Mouse (Mus musculus) stomach, postnatal 0 days (tissue): ENCODE data around the gene Chrna9.

Experiments used
- CTCF ChIP-seq: IDR thresholded peaks from 2 replicates; pipeline ENCODE4 v1.5.1; 2016; ENCODE audit warnings: antibody characterized with exemption, low read depth, mild to moderate bottlenecking, moderate library complexity
- EP300 ChIP-seq: optimal IDR thresholded peaks from 2 replicates; pipeline ENCODE3; 2016; ENCODE audit warnings: antibody characterized with exemption

DNA sequence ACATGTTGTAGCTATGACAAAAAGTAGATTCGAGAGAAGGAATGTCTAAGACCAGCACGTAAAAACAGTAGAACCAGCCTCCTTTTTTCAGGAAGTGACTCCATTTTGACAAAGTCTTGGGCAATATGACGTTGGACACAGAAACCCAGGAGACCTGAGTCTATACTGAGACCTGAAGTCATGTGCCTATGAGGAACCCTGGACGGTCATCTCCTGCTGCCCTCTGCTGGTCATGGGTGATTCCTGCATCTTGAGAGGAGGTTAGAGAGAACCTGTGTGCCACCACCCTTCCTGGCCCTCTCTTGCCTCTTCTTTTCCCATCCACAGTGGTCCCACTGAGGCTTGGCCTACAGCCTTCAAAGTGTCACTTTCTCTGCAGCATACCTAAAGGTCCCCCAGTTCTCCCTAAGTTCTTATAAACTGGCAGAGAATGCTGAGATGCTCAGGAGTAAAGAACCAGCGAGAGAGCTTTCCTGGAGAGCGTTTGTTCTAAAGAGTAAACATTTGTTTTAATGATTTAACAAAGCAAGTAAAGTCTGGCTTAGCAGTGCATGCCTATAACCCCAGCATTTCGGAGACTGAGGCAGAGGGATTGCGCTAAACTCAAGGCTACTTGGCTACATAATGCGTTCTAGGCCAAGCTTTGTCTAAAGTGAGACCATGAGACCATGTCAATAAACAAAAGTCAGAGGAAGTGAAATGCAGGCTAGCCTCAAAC lies 3.4 kb downstream of the Chrna9 start:
- TF ChIP-seq CTCF = peak; percentile 98
- no peak for TF ChIP-seq EP300
